Comparison of ENCODE assay signal across 28 mouse cellular contexts in genomic region chr4:33494377-33494776, GRCm38 (mm10).
"Had no signal": no experiment of that assay in that cellular context is flagged by ENCODE, and none has a peak within 500 bp of the region (broad histone marks: within the 10 kb centered on the region; RNA-seq: fewer than 3 reads in every experiment).

No protein-coding gene starts in this region.

- H3K9me3 ChIP-seq: limb, embryonic 10.5 days; limb, embryonic 15.5 days; liver, embryonic 12.5 days; liver, embryonic 13.5 days; liver, embryonic 15.5 days; lung, embryonic 15.5 days; megakaryocyte, embryonic 14.5 days; midbrain, embryonic 10.5 days; midbrain, embryonic 12.5 days had no signal

- H3K36me3 ChIP-seq: limb, embryonic 10.5 days; limb, embryonic 12.5 days; limb, embryonic 15.5 days; liver, embryonic 13.5 days; liver, embryonic 15.5 days; lung, embryonic 15.5 days; midbrain, embryonic 12.5 days; midbrain, embryonic 15.5 days had no signal

- DNase-seq: left cerebral cortex, postnatal 4 days; liver; liver, embryonic 13.5 days; liver, postnatal 0 days; lung, adult 18-20 months; lung, adult 2 months; lung, embryonic 14.5 days; lung, postnatal 10 days; lung, postnatal 14 days; lung, postnatal 36 days; lung, postnatal 4 days; midbrain, embryonic 14.5 days had no signal

- H3K4me3 ChIP-seq: left cerebral cortex, adult 2 months; limb, embryonic 10.5 days; limb, embryonic 12.5 days; limb, embryonic 13.5 days; limb, embryonic 15.5 days; liver, embryonic 12.5 days; liver, embryonic 13.5 days; liver, embryonic 15.5 days; lung, embryonic 15.5 days; megakaryocyte, embryonic 14.5 days; midbrain, embryonic 10.5 days; midbrain, embryonic 12.5 days; midbrain, embryonic 13.5 days; midbrain, embryonic 15.5 days; myocyte had no signal

- H3K27me3 ChIP-seq: limb, embryonic 12.5 days; limb, embryonic 13.5 days; limb, embryonic 15.5 days; liver, embryonic 12.5 days; liver, embryonic 13.5 days; liver, embryonic 15.5 days; lung, embryonic 15.5 days; megakaryocyte, embryonic 14.5 days; midbrain, embryonic 12.5 days; midbrain, embryonic 13.5 days; midbrain, embryonic 15.5 days had no signal

- H3K4me1 ChIP-seq: limb, embryonic 10.5 days; limb, embryonic 12.5 days; limb, embryonic 13.5 days; limb, embryonic 15.5 days; lung, embryonic 15.5 days had no signal

- ATAC-seq: liver, embryonic 12.5 days; liver, postnatal 0 days; lung, postnatal 0 days; midbrain, embryonic 13.5 days; midbrain, embryonic 15.5 days; midbrain, embryonic 16.5 days had no signal
